Mouse (Mus musculus) spleen, adult 2 months (tissue): ENCODE data around the gene Rint1. TPM values are rescaled to one million over a fixed set of nuclear protein-coding genes. Genes with fewer than 3 reads are reported as not detected.

Source experiments
- DNase-seq, 2 experiments: peaks; one replicate each; pipeline versions ENCODE4 v3.0.0 to v3.0.0-alpha.2; 2012 to 2021; ENCODE audit warnings: low spot score in 2 of 2, low read depth in 1 of 2
- H3K27ac ChIP-seq: fragments of 200-500 bp; 2 replicates; pipeline ENCODE4 v1.5.1; 2012; ENCODE audit warnings: low read length, inconsistent platforms; ENCODE audit not compliant: insufficient read depth
- H3K27me3 ChIP-seq: fragments of 200-500 bp; 2 replicates; pipeline ENCODE4 v1.6.1; 2012; ENCODE audit warnings: mild to moderate bottlenecking, moderate library complexity, low read length, inconsistent platforms; ENCODE audit not compliant: control insufficient read depth, insufficient read depth
- H3K36me3 ChIP-seq: fragments of 200-500 bp; 2 replicates; pipeline ENCODE4 v1.6.1; 2012; ENCODE audit warnings: mild to moderate bottlenecking, low read length, inconsistent platforms; ENCODE audit not compliant: control insufficient read depth, insufficient read depth
- H3K4me1 ChIP-seq: fragments of 200-500 bp; 2 replicates; pipeline ENCODE4 v1.6.1; 2011; ENCODE audit warnings: inconsistent platforms; ENCODE audit not compliant: control insufficient read depth, insufficient read depth, insufficient read length
- H3K4me3 ChIP-seq: fragments of 200-500 bp; 2 replicates; pipeline ENCODE4 v1.5.1; 2011; ENCODE audit warnings: mild to moderate bottlenecking, inconsistent platforms; ENCODE audit not compliant: insufficient read depth, insufficient read length; ENCODE audit errors: extremely low read depth
- CTCF ChIP-seq: fragments of 200-500 bp; IDR thresholded peaks from 2 replicates; pipeline ENCODE4 v1.5.1; 2011; ENCODE audit warnings: mild to moderate bottlenecking, inconsistent platforms; ENCODE audit not compliant: insufficient read depth, insufficient read length, insufficient replicate concordance; ENCODE audit errors: extremely low read depth
- POLR2A ChIP-seq: fragments of 200-500 bp; IDR thresholded peaks from 2 replicates; pipeline ENCODE4 v1.6.1; 2011; ENCODE audit warnings: low read depth, low read length, inconsistent platforms
- WGBS: fragments of 180-500 bp; shearing (Covaris S2); methylation state at CpG from one replicate; pipeline ENCODE4 v1.1.7; 2018; 5-methylcytosine and 5-hydroxymethylcytosine counted together
- polyA plus RNA-seq: library from polyadenylated mRNA; depleted of rRNA; stranded (reverse); fragments of >200 nt; gene quantifications from 2 replicates; pipeline ENCODE4 v1.2.3, GENCODE M21; 2012; rRNA removed

Gene Rint1
- 5.0 and 7.2 TPM in 2 replicates for polyA plus RNA-seq

- peak within 1 kb of the TSS; percentile 71 for H3K27ac ChIP-seq
- peak; percentile 90 for TF ChIP-seq POLR2A
- peak; percentile 99 for TF ChIP-seq CTCF
- H3K27me3 ChIP-seq, result peaks cover 1% of the 10 kb centered on the region; the same call in 1 of the 2 replicates
- peaks cover 1% of the 10 kb centered on the region; the same call in 1 of the 2 replicates for H3K36me3 ChIP-seq
- H3K4me3 ChIP-seq, result peak within 1 kb of the TSS; percentile 96
- peaks cover 9% of the 10 kb centered on the region for H3K4me1 ChIP-seq
- peak; percentile 81 to 88 for DNase-seq
- 2% methylated on average over 47 of the region's 47 CpGs for WGBS
These were observed at the start of gene Rint1 for GRCm38 (mm10) chr5:23787536-23788389. Rint1 (plus strand) TSS chr5:23787711.

GRCm38 (mm10) chr5:23743261-23743660, 44.2 kb upstream of the Rint1 start:
- H3K27me3 ChIP-seq, result no peaks in the 10 kb centered on the region
- H3K27ac ChIP-seq, result no peak overlapping the region
- TF ChIP-seq POLR2A (no peak), CTCF (no peak)
- no peak for DNase-seq
- no peak overlapping the region for H3K4me3 ChIP-seq
- peaks cover 8% of the 10 kb centered on the region; the same call in 1 of the 2 replicates for H3K36me3 ChIP-seq
- no peaks in the 10 kb centered on the region for H3K4me1 ChIP-seq
- WGBS, result 96% methylated on average over 12 of the region's 12 CpGs

GRCm38 (mm10) chr5:23749882-23750281, 37.6 kb upstream of the Rint1 start:
- no peak for TF ChIP-seq CTCF
- no peak for TF ChIP-seq POLR2A
- peaks cover 6% of the 10 kb centered on the region for H3K36me3 ChIP-seq
- DNase-seq, result no peak
- 68% methylated on average over 2 of the region's 2 CpGs for WGBS
- H3K4me1 ChIP-seq, result no peaks in the 10 kb centered on the region
- H3K27ac ChIP-seq, result no peak overlapping the region
- H3K27me3 ChIP-seq, result no peaks in the 10 kb centered on the region
- H3K4me3 ChIP-seq, result no peak overlapping the region

- no peaks in the 10 kb centered on the region for H3K4me1 ChIP-seq
- no peak for TF ChIP-seq CTCF
- TF ChIP-seq POLR2A, result no peak
- no peak for DNase-seq
- H3K4me3 ChIP-seq, result no peak overlapping the region
- H3K36me3 ChIP-seq, result peaks cover 7% of the 10 kb centered on the region
- no peaks in the 10 kb centered on the region for H3K27me3 ChIP-seq
- H3K27ac ChIP-seq, result no peak overlapping the region
- WGBS, result 96% methylated on average over 9 of the region's 9 CpGs
These were observed 31.9 kb upstream of the Rint1 start for GRCm38 (mm10) chr5:23755591-23755990.

GRCm38 (mm10) chr5:23756368-23756767, 31.1 kb upstream of the Rint1 start:
- no peak for TF ChIP-seq POLR2A
- no peak for TF ChIP-seq CTCF
- no peak overlapping the region for H3K4me3 ChIP-seq
- H3K27me3 ChIP-seq, result no peaks in the 10 kb centered on the region
- DNase-seq, result no peak
- H3K36me3 ChIP-seq, result peaks cover 5% of the 10 kb centered on the region
- WGBS, result 91% methylated on average over 4 of the region's 4 CpGs
- no peak overlapping the region for H3K27ac ChIP-seq
- no peaks in the 10 kb centered on the region for H3K4me1 ChIP-seq

GRCm38 (mm10) chr5:23758633-23759032, 28.9 kb upstream of the Rint1 start:
- no peaks in the 10 kb centered on the region for H3K27me3 ChIP-seq
- no peak overlapping the region for H3K27ac ChIP-seq
- no peak overlapping the region for H3K4me3 ChIP-seq
- H3K36me3 ChIP-seq, result peaks cover 6% of the 10 kb centered on the region
- peak in 1 of 2 experiments; percentile 9 for DNase-seq
- TF ChIP-seq POLR2A (no peak), CTCF (peak; percentile 58; the same call in 1 of the 2 replicates)
- no peaks in the 10 kb centered on the region for H3K4me1 ChIP-seq
- 55% methylated on average over 2 of the region's 2 CpGs for WGBS

GRCm38 (mm10) chr5:23762531-23762930, 25.0 kb upstream of the Rint1 start:
- Histone ChIP-seq H3K4me1 (no peaks in the 10 kb centered on the region), H3K27ac (no peak overlapping the region), H3K36me3 (peaks cover 10% of the 10 kb centered on the region), H3K4me3 (no peak overlapping the region), H3K27me3 (no peaks in the 10 kb centered on the region)
- no peak for DNase-seq
- TF ChIP-seq CTCF, result no peak
- TF ChIP-seq POLR2A, result no peak
- WGBS, result 95% methylated on average over 6 of the region's 6 CpGs
